Mouse (Mus musculus) ovary, postnatal 36 days (tissue): ENCODE data around the gene Ghrhr.

Experiments
- DNase-seq: peaks from one replicate; pipeline ENCODE4 v3.0.0; 2022; ENCODE audit warnings: low spot score, mixed read lengths

The Ghrhr gene

DNA sequence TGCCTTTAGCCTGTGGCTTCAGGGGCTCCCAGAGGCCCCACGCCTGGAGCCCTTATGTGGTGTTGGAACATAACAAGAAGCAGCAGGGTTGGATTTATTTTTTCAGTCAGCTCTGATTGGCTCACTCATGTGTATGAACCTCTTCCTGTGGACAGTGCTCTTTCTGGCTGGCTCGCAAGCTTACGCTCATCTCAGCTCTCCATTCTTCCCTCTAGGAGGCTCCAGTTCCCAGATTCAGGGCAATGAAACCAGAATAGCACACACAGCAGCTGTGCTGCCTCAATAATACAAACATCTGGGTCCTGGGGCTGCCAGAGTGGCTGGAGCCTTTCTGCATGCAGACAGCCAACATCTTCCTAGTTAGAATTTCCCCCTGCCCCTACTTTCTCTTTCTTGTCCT lies 20.1 kb downstream of the Ghrhr start:
- DNase-seq, result no peak

DNA sequence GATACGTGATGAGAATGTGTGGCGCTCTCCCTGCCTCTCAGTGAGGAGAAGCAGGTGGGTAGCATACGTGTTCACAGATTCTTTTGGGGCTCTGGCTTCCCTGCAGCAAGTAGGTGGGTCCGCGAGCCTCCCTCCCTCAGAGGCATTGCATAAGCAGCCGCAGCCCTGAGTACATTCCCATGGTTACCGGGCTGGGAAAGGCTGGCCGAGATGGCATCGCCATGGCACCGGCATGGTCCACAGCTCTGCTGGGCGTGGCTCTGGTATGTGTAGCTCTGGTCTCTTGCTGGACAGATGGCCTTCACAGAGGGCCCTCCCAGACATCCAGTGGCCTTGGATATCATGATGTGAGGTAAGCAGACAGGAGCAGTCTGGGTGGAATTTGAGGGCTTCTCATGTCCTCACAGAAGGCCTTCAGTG lies 20.5 kb downstream of the Ghrhr start:
- DNase-seq, result peak; percentile 70

DNA sequence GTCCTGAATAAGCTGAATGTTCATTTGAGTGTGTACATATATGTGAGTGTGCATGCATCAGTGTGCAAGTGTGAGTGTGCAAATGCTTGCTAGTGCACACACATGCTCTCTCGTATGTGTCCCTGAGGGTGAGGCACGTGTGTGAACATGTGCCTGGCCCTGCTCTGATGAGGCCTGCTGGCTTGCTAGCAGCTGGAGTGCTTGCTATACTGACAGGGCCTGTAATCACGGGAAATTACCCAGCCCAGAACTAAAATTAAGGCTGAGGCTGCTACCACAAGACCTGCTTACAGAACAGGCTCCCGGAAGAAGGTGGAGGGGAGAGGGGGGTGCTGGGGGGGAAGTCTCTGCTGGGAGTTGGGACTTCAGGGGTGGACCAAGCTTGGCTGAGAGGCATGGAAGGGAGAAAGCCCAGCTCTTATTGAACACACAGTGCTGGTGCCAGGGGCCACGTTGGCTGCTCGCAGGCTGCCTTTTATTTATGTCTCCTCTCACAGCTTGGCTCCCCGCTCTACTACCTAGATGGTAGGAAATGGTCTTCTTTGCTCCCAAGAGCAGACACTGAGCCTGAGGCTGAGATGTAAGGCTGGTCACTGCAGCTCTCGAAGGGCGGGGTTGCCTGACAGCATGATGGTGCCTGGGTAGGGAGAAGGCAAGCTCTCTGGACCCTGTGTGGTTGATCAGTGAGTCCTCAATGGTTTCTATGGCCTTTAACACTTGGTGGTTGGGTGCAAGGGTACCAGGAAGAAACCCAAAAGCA lies 23.0 kb downstream of the Ghrhr start:
- no peak for DNase-seq

DNA sequence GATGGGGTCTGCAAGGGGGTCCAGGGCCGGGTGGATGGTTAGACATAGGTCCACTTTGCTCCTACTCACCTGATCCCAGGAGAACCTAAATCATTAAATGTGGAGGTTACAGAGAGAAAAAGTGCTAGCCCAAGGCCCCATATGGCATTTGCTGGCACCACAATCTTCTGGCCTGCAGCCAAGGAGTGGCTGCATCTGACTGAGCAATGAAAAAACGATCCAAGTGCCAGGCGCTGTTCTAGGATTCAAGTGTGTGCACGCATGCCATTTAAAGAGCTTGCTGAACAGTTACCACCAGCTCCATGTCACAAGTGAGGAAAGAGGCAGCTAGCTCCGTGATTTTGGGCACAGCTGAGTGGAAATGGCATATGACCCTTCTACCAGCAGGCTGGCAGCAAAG lies 23.8 kb downstream of the Ghrhr start:
- peak; percentile 63 for DNase-seq

DNA sequence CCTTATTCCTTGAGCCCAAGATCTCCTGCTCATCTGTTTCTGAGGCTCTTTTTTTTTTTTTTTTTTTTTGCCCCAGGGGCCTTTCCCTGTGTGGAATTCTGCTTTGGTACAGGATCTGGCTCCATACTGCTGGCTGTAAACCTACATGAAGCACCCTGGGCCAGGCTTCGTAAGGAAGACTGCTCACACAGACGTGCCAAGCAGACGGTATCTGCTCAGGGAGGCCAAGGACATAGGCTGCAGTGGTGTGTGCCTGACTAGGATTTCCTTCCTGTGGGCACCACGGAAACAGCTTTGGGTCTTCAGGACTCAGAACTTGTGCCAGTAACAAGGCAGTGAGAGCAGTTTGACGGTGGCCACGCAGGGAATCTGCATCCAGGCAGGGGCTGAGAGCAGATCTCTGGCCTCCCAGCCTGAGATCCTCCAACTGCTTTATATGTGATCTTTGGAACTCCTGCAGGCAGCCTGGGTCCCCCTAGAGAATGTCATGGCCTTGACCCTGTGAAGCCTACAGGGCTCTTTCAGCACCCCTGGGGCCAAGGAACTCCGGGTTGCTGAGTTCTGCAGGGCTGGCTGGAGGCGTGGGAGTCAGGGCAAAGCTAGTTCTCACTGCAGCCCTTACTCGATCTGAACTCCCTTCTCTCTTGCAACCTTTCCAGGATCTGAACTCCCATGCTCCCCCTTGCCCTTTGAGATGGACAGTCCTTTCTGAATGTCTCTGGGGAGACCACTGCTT lies 26.1 kb downstream of the Ghrhr start:
- DNase-seq, result no peak

DNA sequence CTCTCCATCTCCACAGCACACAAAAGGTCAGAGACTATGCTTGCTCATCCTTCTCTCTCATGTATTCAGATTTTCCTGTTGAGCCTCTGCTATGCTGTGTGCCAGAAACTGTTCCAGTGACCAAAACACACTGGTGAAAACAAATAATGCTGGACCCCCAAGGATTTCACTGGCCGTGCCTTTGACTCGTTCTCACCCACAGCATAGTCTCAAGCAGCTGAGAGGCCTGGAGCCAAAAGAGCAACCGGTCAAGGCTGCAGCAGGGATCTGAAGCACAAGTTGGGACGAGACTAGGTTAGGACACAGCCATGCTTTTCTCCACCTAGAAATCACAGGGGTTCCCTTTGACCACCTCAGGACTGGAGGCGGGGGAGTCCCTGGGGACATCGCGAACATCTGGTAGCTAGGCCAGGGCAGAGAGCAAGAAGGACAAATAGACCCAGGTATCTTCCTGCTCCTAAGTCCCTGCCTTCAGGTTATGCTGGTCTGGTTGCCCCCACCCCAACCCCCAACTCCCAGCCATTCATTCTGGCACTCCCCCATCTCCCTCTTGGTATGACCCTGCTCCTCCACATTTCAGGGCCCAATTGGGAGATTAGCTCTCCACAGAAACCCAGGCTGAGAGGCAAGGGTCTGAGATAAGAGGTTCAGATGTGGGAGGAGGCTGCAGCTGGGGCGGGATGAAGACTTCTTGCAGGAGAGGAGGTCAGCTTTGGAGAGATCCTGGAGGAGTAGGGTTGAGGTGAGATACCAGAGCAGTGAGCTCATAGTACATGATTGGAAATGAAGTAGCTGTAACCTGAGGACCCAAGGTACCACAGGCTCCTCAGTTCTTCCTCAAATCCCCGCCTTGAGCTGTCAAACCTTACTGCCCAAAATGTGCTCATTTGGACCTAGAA lies 27.6 kb downstream of the Ghrhr start:
- DNase-seq, result peak; percentile 19

DNA sequence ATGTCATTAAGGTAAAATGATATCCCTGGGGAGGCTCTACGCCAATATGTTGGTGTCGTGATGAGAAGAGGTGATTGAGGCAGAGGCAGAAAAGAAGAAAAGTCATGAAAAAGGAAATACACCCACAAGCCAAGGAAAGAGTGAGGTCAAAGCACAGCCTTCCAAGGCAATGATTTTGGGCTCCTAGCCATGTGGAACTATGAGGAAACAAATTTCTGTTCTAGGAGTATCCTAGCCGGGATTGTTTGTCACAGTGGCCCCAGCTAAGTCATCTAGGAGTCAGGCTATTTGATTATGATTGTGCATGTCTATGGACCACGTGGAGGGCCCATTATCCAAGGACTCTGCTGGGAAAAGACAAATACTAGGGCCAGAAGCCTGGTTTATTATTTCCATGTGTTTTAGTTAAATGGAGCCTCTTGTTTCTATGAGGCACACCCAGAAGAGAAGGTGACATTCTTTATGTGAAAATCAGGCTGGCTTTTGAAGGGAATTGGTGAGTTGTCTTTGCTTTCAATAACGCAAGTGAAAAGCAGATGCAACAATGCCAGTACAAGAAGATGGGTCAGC lies 28.4 kb downstream of the Ghrhr start:
- DNase-seq, result no peak

DNA sequence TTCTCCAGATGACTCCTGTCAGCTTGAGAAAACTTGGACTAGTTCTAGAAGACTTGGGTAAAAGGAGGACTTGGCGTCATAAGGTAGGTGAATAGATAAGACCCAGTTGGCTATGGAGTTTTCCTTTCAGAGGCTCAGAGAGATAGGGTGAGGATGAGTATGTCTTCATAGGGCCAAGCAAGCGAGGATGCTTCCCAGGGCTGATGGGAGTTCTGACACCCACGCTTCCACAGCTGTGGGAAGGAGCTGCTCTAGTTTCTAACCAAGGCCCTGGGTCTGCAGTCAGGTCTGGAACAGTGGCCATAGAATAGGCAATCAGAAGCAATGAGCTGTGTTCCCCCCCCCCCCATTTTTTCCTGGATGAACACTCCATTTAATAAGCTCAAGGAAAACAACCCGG lies 31.2 kb downstream of the Ghrhr start:
- DNase-seq, result no peak

DNA sequence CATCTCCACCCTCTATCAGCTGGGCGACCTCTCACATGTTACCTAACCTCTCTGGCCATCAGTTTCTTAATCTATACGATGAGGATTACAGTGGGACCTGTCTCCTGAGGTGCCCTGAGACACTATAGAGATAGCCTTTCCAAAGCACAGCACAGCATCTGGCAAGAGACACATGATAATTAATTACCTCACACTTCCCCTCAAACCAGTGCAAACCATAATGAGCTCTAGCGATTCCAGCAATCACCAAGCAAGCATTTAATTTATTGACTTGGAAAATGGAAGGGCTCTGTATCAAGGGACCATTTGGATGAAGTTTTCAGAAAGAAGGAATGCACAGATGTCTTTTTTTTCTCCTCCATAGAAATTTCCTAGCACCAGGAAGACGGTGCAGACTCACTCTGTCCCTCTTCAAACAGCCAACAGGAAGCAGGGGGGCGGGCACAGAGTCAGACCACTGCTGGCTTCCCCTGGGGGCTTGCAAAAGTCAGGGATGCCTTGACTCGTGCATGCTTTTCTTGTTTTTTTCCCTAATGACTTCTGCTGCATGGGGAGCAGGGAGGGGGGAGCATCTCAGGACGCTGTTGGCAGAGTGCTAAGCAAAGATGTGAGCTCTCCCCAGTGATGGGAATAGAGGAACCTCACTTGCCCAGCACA lies 34.2 kb downstream of the Ghrhr start:
- no peak for DNase-seq

DNA sequence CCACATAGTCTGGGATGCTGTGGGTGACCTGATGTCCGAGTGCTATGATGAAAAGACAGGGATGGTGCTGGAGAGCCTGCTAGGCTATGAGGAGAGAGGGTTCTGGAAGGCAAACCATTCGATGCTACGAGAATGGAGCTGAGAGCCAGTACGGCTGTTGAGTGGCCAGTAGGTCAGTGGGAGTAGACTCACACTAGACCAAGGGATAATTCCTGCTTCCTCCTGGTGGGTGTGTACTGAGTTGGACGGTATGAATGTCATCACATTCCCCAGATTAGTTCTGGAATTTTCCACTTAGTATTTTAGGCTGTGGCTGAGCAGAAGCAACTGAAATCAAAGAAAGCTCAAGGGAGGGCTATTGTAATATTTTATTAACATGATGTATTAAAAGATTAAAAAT lies 34.9 kb downstream of the Ghrhr start:
- no peak for DNase-seq

DNA sequence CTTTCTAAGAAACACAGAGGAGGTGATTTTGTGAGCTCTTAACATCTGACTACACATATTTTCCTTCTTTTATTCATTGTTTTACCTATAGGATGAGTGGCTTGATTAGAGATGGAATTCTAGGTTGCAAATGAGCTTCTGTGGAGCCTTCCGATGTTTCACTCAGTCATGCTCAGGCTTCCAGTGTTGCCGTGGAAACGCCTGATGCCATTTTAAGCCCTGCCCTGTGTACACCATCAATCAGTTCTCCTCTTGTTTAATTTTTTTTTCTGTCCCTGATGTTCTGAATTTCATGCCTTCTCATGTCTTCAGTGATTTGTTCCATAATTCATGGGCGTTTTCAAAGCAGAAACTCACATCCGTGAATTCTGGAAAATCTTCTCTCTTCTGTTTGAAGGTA lies 40.1 kb downstream of the Ghrhr start:
- DNase-seq, result no peak

DNA sequence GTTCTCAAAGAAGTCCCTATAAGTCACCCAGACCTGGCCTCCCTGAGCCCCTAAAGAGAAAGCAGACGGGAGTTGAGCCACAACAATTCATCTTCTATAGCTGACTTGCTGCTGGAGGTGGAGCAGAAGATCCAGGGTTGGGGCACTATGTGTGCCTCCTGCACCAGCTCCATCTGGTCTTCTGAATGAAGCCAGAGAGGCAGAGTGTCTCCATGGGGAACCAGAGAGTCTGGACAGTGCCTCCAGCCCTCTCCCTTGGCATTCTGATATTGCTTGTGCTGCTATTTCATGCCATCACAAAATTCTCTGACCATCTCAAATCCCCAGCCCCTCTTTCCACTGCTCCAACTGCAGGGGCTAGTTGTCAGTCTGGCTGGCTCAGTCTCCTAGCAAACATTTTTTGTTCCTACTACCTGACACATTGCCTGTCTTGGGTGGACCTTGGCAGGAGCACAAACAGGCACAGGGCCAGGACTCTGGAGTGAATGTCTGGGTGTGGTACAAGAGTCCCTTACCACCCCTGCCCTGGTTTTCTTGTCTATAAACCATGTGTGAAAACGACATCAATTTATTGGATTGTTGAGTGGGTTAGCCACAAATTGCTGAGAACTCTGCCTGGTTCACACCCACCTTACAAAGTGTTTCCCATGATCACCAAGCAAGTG lies 42.8 kb downstream of the Ghrhr start:
- DNase-seq, result no peak

DNA sequence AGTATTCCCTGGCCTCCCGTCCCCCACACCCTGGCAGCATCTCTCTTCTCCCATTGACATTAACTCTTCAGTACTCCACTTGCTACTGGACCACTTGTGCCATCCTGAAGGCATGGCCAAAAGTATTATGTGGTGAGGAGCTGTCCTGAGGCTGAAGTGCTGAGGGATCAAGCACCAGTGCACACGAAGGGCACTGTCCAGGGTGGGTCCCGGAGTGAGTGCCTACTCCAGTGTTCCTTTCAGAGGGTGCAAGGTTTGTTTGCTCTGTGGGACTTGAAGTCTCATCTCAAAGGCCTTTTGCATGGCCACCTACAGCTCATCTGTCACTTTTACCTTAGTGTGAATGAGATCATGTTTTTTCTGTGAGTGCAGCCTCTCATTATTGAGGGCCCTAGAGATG lies 44.3 kb downstream of the Ghrhr start:
- no peak for DNase-seq

DNA sequence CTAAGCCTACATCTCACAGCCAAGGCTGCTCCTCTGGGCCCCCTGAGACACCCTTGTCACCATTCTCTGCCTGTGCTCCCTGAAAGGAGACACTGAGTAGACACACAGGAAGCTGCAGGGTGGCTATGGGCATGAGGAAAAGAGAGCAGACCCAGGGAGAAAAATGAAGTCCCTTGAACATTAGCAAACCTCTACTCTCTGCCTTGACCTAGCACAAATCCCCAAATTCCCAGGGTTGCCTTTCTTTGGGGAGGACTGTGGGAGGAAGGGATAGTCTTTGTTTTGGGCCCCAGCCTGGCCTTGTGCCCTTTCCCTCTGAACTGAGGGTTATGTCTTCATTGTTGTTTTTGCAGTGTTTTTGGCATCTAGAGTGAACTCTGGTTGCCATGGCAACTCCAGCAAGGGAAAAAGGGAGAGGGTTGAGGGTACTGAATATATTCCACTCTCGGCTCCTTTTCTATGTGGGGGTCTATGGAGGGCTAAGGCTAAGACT lies 44.8 kb downstream of the Ghrhr start:
- no peak for DNase-seq

DNA sequence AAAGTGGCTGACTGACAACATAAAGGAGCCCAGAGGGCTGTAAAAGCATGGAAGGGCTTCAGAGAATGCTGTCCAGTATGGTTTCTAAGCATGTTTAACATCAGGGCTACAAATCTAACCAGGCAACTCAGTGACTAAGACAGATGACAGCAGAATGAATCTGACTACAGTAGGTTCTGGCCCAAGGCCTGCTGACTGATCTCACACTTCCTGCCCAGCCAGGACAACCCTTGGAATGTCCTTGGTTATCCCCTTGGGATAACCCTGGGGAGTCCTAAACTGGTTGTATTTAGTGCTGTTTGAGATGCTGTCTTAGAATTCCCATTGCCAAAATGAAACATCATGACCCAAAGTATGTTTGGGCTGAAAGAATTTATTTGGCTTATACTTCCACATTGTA lies 56.0 kb downstream of the Ghrhr start:
- DNase-seq, result no peak

DNA sequence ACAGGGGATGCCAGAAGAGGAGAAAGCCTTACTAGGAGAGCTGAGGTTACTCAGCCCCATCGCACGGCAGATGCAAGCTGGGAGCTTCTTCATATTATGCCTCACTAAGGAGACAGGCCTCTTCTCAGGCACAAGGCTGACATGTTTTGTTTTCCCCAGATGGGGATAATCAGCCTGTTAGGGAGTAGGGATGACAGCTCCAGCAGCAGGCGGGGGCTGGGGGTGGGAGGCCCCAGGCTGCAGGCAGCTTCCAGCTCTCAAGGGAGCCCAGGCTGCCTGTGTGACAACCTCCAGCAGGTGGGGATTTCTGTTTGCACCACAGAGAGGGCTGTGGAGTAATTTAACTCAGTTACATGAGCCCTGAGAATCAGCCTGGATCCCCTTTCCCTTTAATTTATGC lies 58.3 kb downstream of the Ghrhr start:
- no peak for DNase-seq

DNA sequence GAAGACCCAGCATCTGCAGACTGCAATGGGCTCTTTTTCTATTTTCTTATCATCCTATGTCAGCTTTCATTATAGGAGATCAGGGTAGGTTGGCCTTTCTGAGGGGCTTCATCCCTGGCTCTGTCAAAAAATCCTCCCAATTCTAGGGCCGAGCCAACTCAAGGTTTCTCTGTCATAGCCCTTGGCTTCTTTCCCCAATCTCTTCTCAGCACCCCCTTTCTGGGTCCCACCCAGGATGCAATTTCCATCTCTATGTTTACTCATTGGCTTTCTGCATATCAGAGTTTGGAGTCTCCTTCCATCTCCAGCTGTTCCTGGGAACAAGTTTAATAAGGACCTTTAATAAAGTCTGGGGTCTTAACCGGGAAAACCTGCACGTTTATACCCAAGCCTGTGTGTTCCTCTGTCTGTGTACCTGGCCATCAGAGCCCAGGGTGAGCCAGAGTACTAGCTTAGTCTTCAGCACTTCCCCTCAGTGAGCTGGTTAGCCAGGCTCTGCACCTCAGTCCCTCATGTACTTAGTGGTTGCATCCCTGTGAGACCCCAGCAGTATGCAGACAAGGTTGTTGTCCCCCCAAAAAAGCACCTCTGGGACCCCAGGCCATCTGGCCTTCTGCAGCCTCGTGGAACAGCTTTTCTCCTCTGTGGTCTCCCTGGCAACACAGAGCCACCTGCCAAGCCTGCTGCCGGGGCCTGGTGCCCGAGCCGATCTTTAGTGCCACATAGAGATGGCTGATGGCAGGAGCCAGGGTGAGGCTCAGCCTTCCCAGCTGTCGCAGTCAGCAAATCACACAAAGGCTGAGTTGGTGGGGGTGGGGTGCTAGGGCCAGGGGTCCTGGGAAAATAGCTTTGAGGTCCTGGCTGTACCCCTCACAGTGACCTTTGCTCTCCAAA lies 59.4 kb downstream of the Ghrhr start:
- no peak for DNase-seq

DNA sequence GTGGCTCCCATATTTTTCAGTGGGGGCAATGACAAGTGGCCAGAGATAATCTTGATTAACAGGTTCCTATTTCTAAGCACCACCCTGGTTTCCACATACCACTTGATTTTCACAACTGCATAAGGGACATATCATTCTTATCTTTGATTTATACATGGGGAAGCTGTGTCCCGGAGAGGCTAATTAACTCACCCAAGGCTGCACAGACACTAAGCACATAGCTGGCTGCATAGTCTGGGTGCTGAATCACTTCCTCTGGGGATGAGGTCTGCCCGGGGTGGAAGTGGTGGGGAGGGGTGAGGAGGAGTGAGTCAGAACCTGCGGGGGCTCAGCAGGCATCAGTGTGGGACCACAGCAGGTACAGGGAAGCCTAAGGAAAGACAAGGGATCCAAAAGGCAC lies 61.8 kb downstream of the Ghrhr start:
- no peak for DNase-seq
